Mouse (Mus musculus) heart, adult 10 weeks (tissue): ENCODE results near the gene H2afb2. TPM values are rescaled to one million over a fixed set of nuclear protein-coding genes. Genes with fewer than 3 reads are reported as not detected.

Experiments used
- polyA plus RNA-seq: library from polyadenylated mRNA; stranded (reverse); fragments of 350-450 nt; fragmentation: Illumina TruSeq; extraction: RNeasy Lipid Tissue Mini Kit (QIAGEN cat#74804); gene quantifications from one replicate; pipeline ENCODE4 v1.2.3, GENCODE M21; 2014; ENCODE audit warnings: low read depth, low replicate concordance

Gene H2afb2
- polyA plus RNA-seq, result not detected

DNA sequence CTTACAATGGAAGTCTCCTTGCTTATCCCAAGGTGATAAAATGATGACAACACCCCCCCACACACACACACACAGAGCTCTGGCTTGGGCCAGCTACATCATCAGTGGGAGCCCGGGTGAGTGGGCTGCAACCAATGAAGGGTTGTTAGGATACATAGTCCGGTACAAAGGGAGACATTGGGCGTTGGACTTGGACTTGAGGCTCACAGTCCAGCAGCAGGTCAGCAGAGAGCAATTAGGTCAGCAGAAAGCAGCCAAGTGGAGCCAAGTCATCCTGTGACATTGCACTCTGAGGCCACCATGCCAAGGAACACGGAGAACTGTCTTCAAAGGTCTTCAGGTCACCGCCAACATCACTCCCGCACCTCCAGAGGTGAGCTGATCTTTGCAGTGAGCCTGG, at the start of gene H2afb2:
H2afb2 (plus strand) TSS at position 301 of the 400 bp plus-strand sequence.

Other genes with a start within 250 kb of the H2afb2 start
- gene Cpxcr1, start 232.2 kb upstream of the H2afb2 start, polyA plus RNA-seq, result not detected